ENCODE assay signal across 24 mouse cellular contexts in the genomic region with DNA sequence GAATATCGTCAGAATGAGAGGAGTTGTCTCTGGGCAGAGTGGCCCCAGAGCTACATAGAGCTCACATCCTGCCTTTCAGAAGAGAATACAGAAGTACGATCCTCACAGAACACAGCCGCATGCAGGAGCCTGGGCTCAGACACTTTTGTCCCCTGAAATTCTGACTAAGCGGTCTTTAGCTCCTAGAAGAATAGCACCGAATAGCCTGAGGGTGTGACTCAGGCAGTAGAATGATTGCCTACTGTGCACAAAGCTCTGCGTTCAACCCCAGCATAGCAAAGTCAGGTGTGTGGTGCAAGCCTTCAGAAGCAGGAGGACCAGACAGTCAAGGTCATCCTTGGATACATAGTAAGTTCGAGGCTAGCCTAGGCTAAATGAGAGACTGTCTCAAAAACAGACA.
A peak's percentile ranks its signal among the peaks of the same experiment; 100 is the strongest.
DNase-seq lines count a peak whose midpoint lies in the region; ATAC-seq and TF ChIP-seq lines count a peak whose summit lies in the region.
"Had no signal": no experiment of that assay in that cellular context is flagged by ENCODE, and none has a peak within 500 bp of the region (broad histone marks: within the 10 kb centered on the region; RNA-seq: fewer than 3 reads in every experiment).

No protein-coding gene starts in this region.

- H3K4me1 ChIP-seq in midbrain, embryonic 11.5 days (ENCODE audit: control insufficient read depth, insufficient read depth, low read length): no peaks in the 10 kb centered on the region
- H3K4me1 ChIP-seq in midbrain, embryonic 10.5 days: no peaks in the 10 kb centered on the region
- H3K4me1 ChIP-seq in ES-E14 (ENCODE audit: control insufficient read depth in 2 of 2, insufficient read depth in 2 of 2, low read length in 2 of 2, poor library complexity in 1 of 2): no peaks in the 10 kb centered on the region
- H3K4me1 ChIP-seq: embryonic facial prominence, embryonic 15.5 days; forebrain, embryonic 10.5 days; forebrain, embryonic 12.5 days had no signal

- in situ Hi-C loops in ES-E14 (cut with MboI; ENCODE audit: low sequenced_read_pairs in 2 of 2, unreplicated experiment in 2 of 2): no loop called here

- peak; percentile 14 for DNase-seq in midbrain, embryonic 11.5 days (ENCODE audit: low spot score, missing footprints)
- no peak for DNase-seq in midbrain, embryonic 10.5 days (ENCODE audit: low spot score)
- peak; percentile 19 for DNase-seq in ES-E14 (ENCODE audit: low read depth, low spot score)
- DNase-seq in WW6 (ENCODE audit: low read depth, low spot score): peak; percentile 5
- no peak for DNase-seq in cerebellum, adult 11-12 months
- DNase-seq in adrenal gland, postnatal 36 days: no peak
- DNase-seq in thymus, postnatal 14 days: no peak
- DNase-seq: adrenal gland, adult 8-10 months; adrenal gland, postnatal 14 days; B cell, adult 2 months; cerebellum, adult 11 months; cerebellum, adult 2 months; cerebellum, adult 9-10 months; cerebellum, postnatal 10 days; cerebellum, postnatal 25 days had no signal

- ATAC-seq in midbrain, embryonic 11.5 days (ENCODE audit: low FRiP score): no peak
- ATAC-seq: activated CD4-positive, CD25-positive, alpha-beta regulatory T cell, adult 4 months; CD4-positive, CD25-positive, alpha-beta regulatory T cell, adult 4 months; forebrain, embryonic 14.5 days; forebrain, embryonic 16.5 days had no signal

- no peaks in the 10 kb centered on the region for H3K36me3 ChIP-seq in midbrain, embryonic 11.5 days (ENCODE audit: control insufficient read depth, insufficient read depth, low read length)
- H3K36me3 ChIP-seq in midbrain, embryonic 10.5 days: no peaks in the 10 kb centered on the region
- no peaks in the 10 kb centered on the region for H3K36me3 ChIP-seq in ES-E14 (ENCODE audit: control insufficient read depth, insufficient read depth, low read length, poor library complexity, severe bottlenecking)
- H3K36me3 ChIP-seq: embryonic facial prominence, embryonic 13.5 days; embryonic facial prominence, embryonic 15.5 days; forebrain, embryonic 10.5 days; forebrain, embryonic 12.5 days had no signal

- H3K4me2 ChIP-seq in midbrain, embryonic 11.5 days: no peak overlapping the region
- H3K4me2 ChIP-seq: embryonic facial prominence, embryonic 13.5 days; embryonic facial prominence, embryonic 15.5 days; forebrain, embryonic 12.5 days had no signal

- no peak overlapping the region for H3K4me3 ChIP-seq in midbrain, embryonic 11.5 days (ENCODE audit: low read depth, low read length)
- H3K4me3 ChIP-seq in midbrain, embryonic 10.5 days: no peak overlapping the region
- no peak overlapping the region for H3K4me3 ChIP-seq in ES-E14 (ENCODE audit: insufficient read depth in 1 of 2, low read depth in 1 of 2, low read length in 2 of 2, poor library complexity in 1 of 2, severe bottlenecking in 1 of 2)
- H3K4me3 ChIP-seq: embryonic facial prominence, embryonic 13.5 days; embryonic facial prominence, embryonic 15.5 days; erythroblast, embryonic 14.5 days; forebrain, embryonic 10.5 days; forebrain, embryonic 12.5 days had no signal

- H3K27me3 ChIP-seq in midbrain, embryonic 11.5 days (ENCODE audit: control insufficient read depth, insufficient read depth, low read length): no peaks in the 10 kb centered on the region
- no peaks in the 10 kb centered on the region for H3K27me3 ChIP-seq in midbrain, embryonic 10.5 days (ENCODE audit: low read depth, poor library complexity, severe bottlenecking)
- H3K27me3 ChIP-seq: embryonic facial prominence, embryonic 13.5 days; embryonic facial prominence, embryonic 15.5 days; forebrain, embryonic 12.5 days had no signal

- WGBS in midbrain, embryonic 11.5 days: 89% methylated on average over 7 of the region's 7 CpGs
- 89% methylated on average over 7 of the region's 7 CpGs for WGBS in midbrain, embryonic 10.5 days

- H3K9me3 ChIP-seq in midbrain, embryonic 11.5 days (ENCODE audit: control insufficient read depth, low read length): no peaks in the 10 kb centered on the region; the same call in 1 of the 2 replicates
- 0 out of 2 replicates have a peak, but pooled peaks cover 4% of the 10 kb centered on the region for H3K9me3 ChIP-seq in midbrain, embryonic 10.5 days (replicated peaks)
- no peaks in the 10 kb centered on the region for H3K9me3 ChIP-seq in ES-E14 (ENCODE audit: control insufficient read depth, insufficient read depth, low read depth, low read length)
- H3K9me3 ChIP-seq: embryonic facial prominence, embryonic 13.5 days; embryonic facial prominence, embryonic 15.5 days; forebrain, embryonic 10.5 days; forebrain, embryonic 12.5 days had no signal

- no peak overlapping the region for H3K27ac ChIP-seq in midbrain, embryonic 11.5 days (ENCODE audit: low read depth, low read length)
- no peak overlapping the region for H3K27ac ChIP-seq in midbrain, embryonic 10.5 days (replicated peaks)
- no peak overlapping the region for H3K27ac ChIP-seq in ES-E14 (ENCODE audit: insufficient read depth, low read depth, low read length, poor library complexity, severe bottlenecking)
- H3K27ac ChIP-seq: embryonic facial prominence, embryonic 13.5 days; embryonic facial prominence, embryonic 15.5 days; forebrain, embryonic 10.5 days; forebrain, embryonic 12.5 days had no signal

- H3K9ac ChIP-seq in midbrain, embryonic 11.5 days (ENCODE audit: low read length): no peak overlapping the region
- no peak overlapping the region for H3K9ac ChIP-seq in ES-E14 (ENCODE audit: insufficient read depth, low read depth, low read length, poor library complexity, severe bottlenecking)
- H3K9ac ChIP-seq: embryonic facial prominence, embryonic 13.5 days; embryonic facial prominence, embryonic 15.5 days; forebrain, embryonic 12.5 days had no signal

TF ChIP-seq in ES-E14, 5 proteins besides CTCF, POLR2A, EP300 and RAD21:
- TF ChIP-seq HCFC1 (IDR thresholded peaks at IDR 0.05; ENCODE audit: borderline replicate concordance, insufficient read depth, low read length) (no peak), ZC3H11A (IDR thresholded peaks at IDR 0.05; ENCODE audit: borderline replicate concordance, low read depth, low read length) (no peak), CHD2 (IDR thresholded peaks at IDR 0.05; ENCODE audit: low read depth, low read length) (no peak), MAFK (IDR thresholded peaks at IDR 0.05; ENCODE audit: insufficient read depth, low read depth, low read length) (no peak), ZNF384 (IDR thresholded peaks at IDR 0.05; ENCODE audit: low read depth, low read length) (no peak)

Comparison
In these comparisons a context has a peak if more than half of its experiments do, and no peak if none do; other contexts are left out.
1. DNase-seq: peak in midbrain, embryonic 11.5 days (single experiment), ES-E14 (single experiment) and WW6 (single experiment); none in midbrain, embryonic 10.5 days (single experiment), cerebellum, adult 11-12 months (single experiment), adrenal gland, postnatal 36 days (0 of 2) and thymus, postnatal 14 days (single experiment).